Mouse (Mus musculus) stomach, postnatal 0 days (tissue): Measurements from ENCODE around the gene Olfr690.

Source experiments
- CTCF ChIP-seq: IDR thresholded peaks from 2 replicates; pipeline ENCODE4 v1.5.1; 2016; ENCODE audit warnings: antibody characterized with exemption, low read depth, mild to moderate bottlenecking, moderate library complexity
- EP300 ChIP-seq: optimal IDR thresholded peaks from 2 replicates; pipeline ENCODE3; 2016; ENCODE audit warnings: antibody characterized with exemption

DNA sequence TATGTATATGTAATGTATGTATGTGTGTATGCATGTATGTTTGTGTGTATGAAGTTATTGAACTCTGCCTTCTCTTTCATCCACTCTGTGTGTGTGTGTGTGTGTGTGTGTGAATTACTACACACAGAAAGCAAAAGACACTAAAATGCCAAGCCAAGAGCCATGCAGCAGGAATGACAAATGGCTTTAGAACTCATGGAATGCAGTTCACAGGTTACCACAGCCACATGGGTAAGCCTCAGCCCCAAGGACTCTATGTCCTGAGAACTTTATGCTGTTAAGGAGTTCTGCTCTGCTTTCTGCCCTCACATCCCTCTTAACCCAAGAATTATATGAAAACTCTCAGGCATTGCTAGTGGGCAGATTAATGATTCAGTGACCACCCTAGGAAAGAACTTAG lies 43.9 kb downstream of the Olfr690 start:
- TF ChIP-seq CTCF (no peak), EP300 (no peak)
